Mouse (Mus musculus): ENCODE results near the gene Pde4b.

- TF ChIP-seq CTCF (IDR thresholded peaks at IDR 0.05; ENCODE audit: extremely low read depth, insufficient read depth, low read length) (no peak), POLR2A (IDR thresholded peaks at IDR 0.05; ENCODE audit: extremely low read depth, insufficient read depth, low read length) (no peak)
These were observed 431.0 kb downstream of the Pde4b start for GRCm38 (mm10) chr4:102518341-102518740.
